Mouse (Mus musculus): ENCODE data around the gene Catsper2.
A peak's percentile ranks its signal among the peaks of the same experiment; 100 is the strongest.

- TF ChIP-seq ELF1 (IDR thresholded peaks at IDR 0.05; ENCODE audit: low read depth, low read length) (peak; percentile 15; the same call in 1 of the 2 replicates), MYC (IDR thresholded peaks at IDR 0.05; ENCODE audit: low read depth, low read length) (no peak), MAZ (IDR thresholded peaks at IDR 0.05; ENCODE audit: low read depth, low read length) (no peak), POLR2A (IDR thresholded peaks at IDR 0.05; ENCODE audit: control insufficient read depth in 1 of 2, insufficient read depth in 1 of 2, low read depth in 1 of 2, low read length in 2 of 2, poor library complexity in 1 of 2) (no peak), TAL1 (IDR thresholded peaks at IDR 0.05; ENCODE audit: low read length) (no peak), GATA1 (IDR thresholded peaks at IDR 0.05; ENCODE audit: low read depth, low read length) (no peak), CHD1 (IDR thresholded peaks at IDR 0.05; ENCODE audit: low read depth, low read length) (no peak)
Measured at GRCm38 (mm10) chr2:121447006-121447405, 33.4 kb upstream of the Catsper2 start.
